Mouse (Mus musculus) hindbrain, postnatal 0 days (tissue): ENCODE results near the gene Glrp1. TPM values are rescaled to one million over a fixed set of nuclear protein-coding genes. Genes with fewer than 3 reads are reported as not detected.

ENCODE experiments used
- ATAC-seq: fragments of 200-750 bp; cut with Nextera tagmentation; 2 replicates; pipeline ENCODE4 v1.8.0; 2017; ENCODE audit warnings: mild to moderate bottlenecking, moderate TSS enrichment, moderate library complexity
- DNase-seq: peaks from one replicate; pipeline ENCODE4 v3.0.0-alpha.2; 2015; ENCODE audit warnings: low spot score
- H3K27ac ChIP-seq: fragments of 300-500 bp; sonication (generic); 2 replicates; pipeline ENCODE4 v1.5.1; 2014; ENCODE audit warnings: mild to moderate bottlenecking
- H3K27me3 ChIP-seq: fragments of 300-500 bp; sonication (generic); 2 replicates; pipeline ENCODE4 v1.6.1; 2014; ENCODE audit warnings: low read length, mixed read lengths; ENCODE audit not compliant: insufficient read depth
- H3K36me3 ChIP-seq: fragments of 300-500 bp; sonication (generic); 2 replicates; pipeline ENCODE4 v1.6.1; 2014; ENCODE audit warnings: low read length, mixed read lengths; ENCODE audit not compliant: insufficient read depth
- H3K4me1 ChIP-seq: fragments of 300-500 bp; sonication (generic); 2 replicates; pipeline ENCODE4 v1.6.1; 2014; ENCODE audit warnings: antibody characterized with exemption, low read length, mixed read lengths; ENCODE audit not compliant: insufficient read depth
- H3K4me2 ChIP-seq: fragments of 300-500 bp; sonication (generic); 2 replicates; pipeline ENCODE4 v1.6.1; 2014; ENCODE audit warnings: low read depth, mild to moderate bottlenecking, low read length, moderate library complexity, mixed read lengths
- H3K4me3 ChIP-seq: fragments of 300-500 bp; sonication (generic); 2 replicates; pipeline ENCODE4 v1.5.1; 2014; ENCODE audit warnings: low read length
- H3K9ac ChIP-seq: fragments of 300-500 bp; sonication (generic); replicated peaks from 2 replicates; pipeline ENCODE4 v1.6.1; 2014; ENCODE audit warnings: mild to moderate bottlenecking, low read length, moderate library complexity, mixed read lengths
- H3K9me3 ChIP-seq: fragments of 300-500 bp; sonication (generic); 2 replicates; pipeline ENCODE4 v1.6.1; 2016; ENCODE audit warnings: low read length, mixed read lengths
- CTCF ChIP-seq: IDR thresholded peaks from 2 replicates; pipeline ENCODE4 v1.5.1; 2016; ENCODE audit warnings: antibody characterized with exemption, control low read depth, low read depth
- WGBS: fragments of 180-500 bp; shearing (Covaris S2); extraction: QIAGEN DNeasy Blood & Tissue Kit; methylation state at CpG from one replicate; pipeline ENCODE4 v1.1.7; 2014; 5-methylcytosine and 5-hydroxymethylcytosine counted together
- polyA plus RNA-seq: library from polyadenylated mRNA; unstranded; fragments of >200 nt; fragmentation: Nextera tagmentation; extraction: Ambion mirVana; gene quantifications from 2 replicates; pipeline ENCODE4 v1.2.1, GENCODE M21; 2015
- total RNA-seq: library from RNA; depleted of rRNA; stranded (reverse); fragments of >200 nt; gene quantifications from 2 replicates; pipeline ENCODE4 v1.2.3, GENCODE M21; 2014; rRNA removed

Glrp1 gene
- total and polyA plus RNA-seq, 2 experiments from 2014 or later, result not detected

DNA sequence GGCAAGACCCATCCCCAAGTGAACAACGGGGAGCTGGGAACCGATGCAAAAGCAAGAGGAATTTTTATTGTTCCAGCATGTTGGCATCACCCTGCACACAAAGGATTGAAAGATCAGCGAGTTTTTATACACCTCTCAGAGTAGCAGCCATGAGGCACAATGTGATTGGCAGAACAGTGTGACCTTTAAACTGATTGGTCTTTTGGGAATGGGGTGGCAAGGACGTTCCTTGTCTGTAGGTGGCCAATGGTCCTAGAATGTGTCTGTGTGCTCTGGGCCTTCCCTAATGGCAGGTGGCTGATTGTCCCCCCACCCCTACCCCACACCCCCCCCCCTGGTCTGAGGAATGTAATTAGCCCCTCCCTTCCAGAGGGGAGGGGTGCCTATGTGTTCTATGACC is 50.7 kb downstream of the Glrp1 start:
- WGBS, result 86% methylated on average over 4 of the region's 4 CpGs

GRCm38 (mm10) chr1:88456451-88457072 is 53.3 kb downstream of the Glrp1 start:
- peak; percentile 90 for TF ChIP-seq CTCF

More for the DNA sequence above, 50.7 kb downstream of the Glrp1 start:
- Histone ChIP-seq H3K36me3 (no peaks in the 10 kb centered on the region), H3K4me2 (no peak overlapping the region), H3K9ac (no peak overlapping the region), H3K27ac (no peak overlapping the region), H3K9me3 (no peaks in the 10 kb centered on the region), H3K27me3 (no peaks in the 10 kb centered on the region), H3K4me3 (no peak overlapping the region), H3K4me1 (peaks cover 3% of the 10 kb centered on the region; the same call in 1 of the 2 replicates)
- no peak for ATAC-seq
- no peak for TF ChIP-seq CTCF
- DNase-seq, result no peak

DNA sequence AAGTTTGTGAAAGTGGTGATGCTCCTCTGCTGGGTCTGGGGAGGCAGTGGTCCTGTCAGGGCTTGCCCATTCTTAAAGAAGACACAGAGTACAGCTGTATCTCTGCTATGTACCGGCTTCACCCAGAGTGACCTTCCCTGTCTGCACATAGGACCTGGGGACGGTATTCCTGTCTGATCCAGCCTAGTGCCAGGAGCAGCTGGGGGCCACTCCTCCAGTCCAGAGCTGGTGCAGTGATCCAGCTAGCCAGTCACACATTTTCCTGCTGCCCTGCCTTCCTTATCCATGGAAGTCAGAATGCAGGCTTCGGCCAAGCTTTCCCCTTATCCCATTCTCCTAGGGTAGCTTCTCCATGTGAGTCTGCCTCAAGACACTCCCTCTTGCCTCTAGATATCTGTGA is 54.1 kb downstream of the Glrp1 start:
- ATAC-seq (no peak), DNase-seq (no peak)
- no peaks in the 10 kb centered on the region for H3K36me3 ChIP-seq
- TF ChIP-seq CTCF, result no peak
- H3K4me1 ChIP-seq, result no peaks in the 10 kb centered on the region
- 85% methylated on average over 3 of the region's 3 CpGs for WGBS
- no peak overlapping the region for H3K27ac ChIP-seq
- no peaks in the 10 kb centered on the region for H3K9me3 ChIP-seq
- H3K9ac ChIP-seq, result no peak overlapping the region
- no peak overlapping the region for H3K4me3 ChIP-seq
- H3K4me2 ChIP-seq, result no peak overlapping the region
- no peaks in the 10 kb centered on the region for H3K27me3 ChIP-seq

More at GRCm38 (mm10) chr1:88456451-88457072, 53.3 kb downstream of the Glrp1 start:
- Histone ChIP-seq H3K27me3 (no peaks in the 10 kb centered on the region), H3K9me3 (no peaks in the 10 kb centered on the region), H3K36me3 (no peaks in the 10 kb centered on the region), H3K9ac (no peak overlapping the region), H3K27ac (no peak overlapping the region), H3K4me1 (no peaks in the 10 kb centered on the region), H3K4me2 (no peak overlapping the region), H3K4me3 (no peak overlapping the region)
- ATAC-seq (peak; percentile 82), DNase-seq (peak; percentile 87)
- 47% methylated on average over 14 of the region's 14 CpGs for WGBS

GRCm38 (mm10) chr1:88454703-88455102 is 55.2 kb downstream of the Glrp1 start:
- no peak for TF ChIP-seq CTCF
- no peak for ATAC-seq
- WGBS, result 53% methylated on average over 3 of the region's 3 CpGs

GRCm38 (mm10) chr1:88452198-88452597 is 57.7 kb downstream of the Glrp1 start:
- H3K9me3 ChIP-seq, result no peaks in the 10 kb centered on the region
- no peaks in the 10 kb centered on the region for H3K4me1 ChIP-seq
- WGBS, result 97% methylated on average over 6 of the region's 6 CpGs
- DNase-seq, result no peak
- ATAC-seq, result no peak
- no peak for TF ChIP-seq CTCF
- no peak overlapping the region for H3K4me3 ChIP-seq
- H3K4me2 ChIP-seq, result no peak overlapping the region
- no peaks in the 10 kb centered on the region for H3K36me3 ChIP-seq
- no peak overlapping the region for H3K9ac ChIP-seq
- no peaks in the 10 kb centered on the region for H3K27me3 ChIP-seq
- no peak overlapping the region for H3K27ac ChIP-seq

More at GRCm38 (mm10) chr1:88454703-88455102, 55.2 kb downstream of the Glrp1 start:
- Histone ChIP-seq H3K27ac (no peak overlapping the region), H3K27me3 (no peaks in the 10 kb centered on the region), H3K4me2 (no peak overlapping the region), H3K9ac (no peak overlapping the region), H3K4me3 (no peak overlapping the region), H3K36me3 (no peaks in the 10 kb centered on the region), H3K9me3 (no peaks in the 10 kb centered on the region), H3K4me1 (no peaks in the 10 kb centered on the region)
- DNase-seq, result no peak

DNA sequence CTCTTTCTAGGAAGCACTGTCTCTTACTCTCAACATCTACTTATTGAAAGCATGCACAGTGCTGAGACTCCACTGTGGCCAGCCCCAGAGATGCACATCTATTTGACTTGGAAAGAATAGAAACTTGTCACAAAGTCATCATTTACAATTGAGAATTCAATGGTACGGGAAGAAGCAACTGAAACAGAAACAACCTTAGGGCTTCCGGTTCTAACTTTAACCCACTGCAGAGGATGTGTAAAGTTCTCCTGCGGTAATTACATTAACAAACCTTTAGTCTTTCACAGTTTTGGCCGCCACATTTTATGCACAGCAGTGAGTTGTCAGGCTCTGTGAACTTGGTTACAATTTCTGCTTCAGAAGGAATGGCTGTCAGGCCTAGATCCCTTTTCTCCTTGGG is 59.2 kb downstream of the Glrp1 start:
- no peaks in the 10 kb centered on the region for H3K4me1 ChIP-seq
- H3K27me3 ChIP-seq, result no peaks in the 10 kb centered on the region
- WGBS, result 73% methylated on average over 4 of the region's 4 CpGs
- H3K4me3 ChIP-seq, result no peak overlapping the region
- no peak overlapping the region for H3K27ac ChIP-seq
- no peak overlapping the region for H3K9ac ChIP-seq
- DNase-seq, result no peak
- no peak overlapping the region for H3K4me2 ChIP-seq
- no peaks in the 10 kb centered on the region for H3K9me3 ChIP-seq
- ATAC-seq, result no peak
- no peaks in the 10 kb centered on the region for H3K36me3 ChIP-seq
- no peak for TF ChIP-seq CTCF

Other genes with a start within 250 kb of the Glrp1 start
- 82.8 and 86.3 TPM in 2 replicates for gene Hjurp, start 232.4 kb downstream of the Glrp1 start, total RNA-seq
- 47.2 and 47.7 TPM in 2 replicates for gene Hjurp, start 232.4 kb downstream of the Glrp1 start, polyA plus RNA-seq
- gene Trpm8, start 232.4 kb downstream of the Glrp1 start, total RNA-seq, result 0.05 and 0.14 TPM in 2 replicates
- 0.11 and 0.15 TPM in 2 replicates for gene Trpm8, start 232.4 kb downstream of the Glrp1 start, polyA plus RNA-seq
- not detected in 2 replicates for gene Spp2, start 103.1 kb downstream of the Glrp1 start, total RNA-seq
- gene Spp2, start 103.1 kb downstream of the Glrp1 start, polyA plus RNA-seq, result 0.26 and 0.48 TPM in 2 replicates
- gene Arl4c, start 192.2 kb upstream of the Glrp1 start, total RNA-seq, result 69.3 and 83.8 TPM in 2 replicates
- gene Arl4c, start 192.2 kb upstream of the Glrp1 start, polyA plus RNA-seq, result 33.4 and 34.7 TPM in 2 replicates